Mouse (Mus musculus) heart, embryonic 13.5 days (tissue): ENCODE data around the gene Cryz. TPM values are rescaled to one million over a fixed set of nuclear protein-coding genes. Genes with fewer than 3 reads are reported as not detected.

Source experiments
- ATAC-seq: fragments of 200-750 bp; cut with Nextera tagmentation; 2 replicates; pipeline ENCODE4 v1.8.0; 2017; ENCODE audit warnings: moderate TSS enrichment; ENCODE audit not compliant: insufficient number of reproducible peaks, low FRiP score, low TSS enrichment; ENCODE audit errors: extremely low read depth
- H3K27ac ChIP-seq: fragments of 300-500 bp; sonication (generic); replicated peaks from 2 replicates; pipeline ENCODE4 v1.5.1; 2015; ENCODE audit warnings: moderate library complexity, mild to moderate bottlenecking, inconsistent platforms
- H3K27me3 ChIP-seq: fragments of 300-500 bp; sonication (generic); replicated peaks from 2 replicates; pipeline ENCODE4 v1.6.1; 2015; ENCODE audit warnings: mild to moderate bottlenecking, inconsistent platforms
- H3K36me3 ChIP-seq: fragments of 300-500 bp; sonication (generic); 2 replicates; pipeline ENCODE4 v1.6.1; 2015; ENCODE audit warnings: mild to moderate bottlenecking, inconsistent platforms
- H3K4me1 ChIP-seq: fragments of 300-500 bp; sonication (generic); 2 replicates; pipeline ENCODE4 v1.6.1; 2015; ENCODE audit warnings: inconsistent platforms
- H3K4me2 ChIP-seq: fragments of 300-500 bp; sonication (generic); 2 replicates; pipeline ENCODE4 v1.6.1; 2015; ENCODE audit warnings: inconsistent platforms, mild to moderate bottlenecking, moderate library complexity
- H3K4me3 ChIP-seq: fragments of 300-500 bp; sonication (generic); 2 replicates; pipeline ENCODE4 v1.5.1; 2015; ENCODE audit warnings: moderate library complexity, mild to moderate bottlenecking, inconsistent platforms
- H3K9ac ChIP-seq: fragments of 300-500 bp; sonication (generic); 2 replicates; pipeline ENCODE4 v1.6.1; 2015; ENCODE audit warnings: inconsistent platforms, mild to moderate bottlenecking, moderate library complexity
- H3K9me3 ChIP-seq: fragments of 300-500 bp; sonication (generic); 2 replicates; pipeline ENCODE4 v1.6.1; 2016; ENCODE audit warnings: inconsistent platforms
- WGBS: fragments of 180-500 bp; shearing (Covaris S2); methylation state at CpG from one replicate; pipeline ENCODE4 v1.1.7; 2015; ENCODE audit warnings: mixed read lengths; 5-methylcytosine and 5-hydroxymethylcytosine counted together
- polyA plus RNA-seq: library from polyadenylated mRNA; unstranded; fragments of >200 nt; fragmentation: Nextera tagmentation; extraction: Ambion mirVana; gene quantifications from 2 replicates; pipeline ENCODE4 v1.2.1, GENCODE M21; 2015

Gene Cryz
- polyA plus RNA-seq, 1 experiment from 2014 or later, result 9.6 TPM

DNA sequence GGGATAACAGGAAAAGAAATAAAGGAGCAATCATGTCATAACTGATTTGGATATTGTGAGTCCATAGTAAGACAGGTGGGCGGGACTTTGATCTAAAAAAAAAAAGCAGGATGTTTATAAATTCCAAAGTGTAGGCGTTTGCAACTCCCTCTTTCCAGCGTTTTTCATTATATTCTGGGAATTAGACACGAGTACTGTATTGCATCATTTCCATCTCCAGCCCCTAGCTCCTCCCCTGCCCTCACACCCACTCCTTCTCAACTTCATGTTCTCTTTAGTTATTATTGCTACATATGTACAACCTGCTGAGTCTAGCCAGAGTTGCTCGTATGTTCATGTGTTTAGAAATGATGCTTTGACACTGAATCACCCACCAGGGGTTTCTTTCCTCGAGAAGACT lies 22.8 kb upstream of the Cryz start:
- H3K4me2 ChIP-seq, result no peak overlapping the region
- peaks cover 13% of the 10 kb centered on the region for H3K4me1 ChIP-seq
- H3K4me3 ChIP-seq, result no peak overlapping the region
- ATAC-seq, result no peak
- no peak overlapping the region for H3K9ac ChIP-seq
- no peaks in the 10 kb centered on the region for H3K9me3 ChIP-seq
- H3K36me3 ChIP-seq, result peaks cover 7% of the 10 kb centered on the region
- H3K27me3 ChIP-seq, result peaks cover 35% of the 10 kb centered on the region
- WGBS, result 53% methylated on average over 6 of the region's 6 CpGs
- H3K27ac ChIP-seq, result no peak overlapping the region

DNA sequence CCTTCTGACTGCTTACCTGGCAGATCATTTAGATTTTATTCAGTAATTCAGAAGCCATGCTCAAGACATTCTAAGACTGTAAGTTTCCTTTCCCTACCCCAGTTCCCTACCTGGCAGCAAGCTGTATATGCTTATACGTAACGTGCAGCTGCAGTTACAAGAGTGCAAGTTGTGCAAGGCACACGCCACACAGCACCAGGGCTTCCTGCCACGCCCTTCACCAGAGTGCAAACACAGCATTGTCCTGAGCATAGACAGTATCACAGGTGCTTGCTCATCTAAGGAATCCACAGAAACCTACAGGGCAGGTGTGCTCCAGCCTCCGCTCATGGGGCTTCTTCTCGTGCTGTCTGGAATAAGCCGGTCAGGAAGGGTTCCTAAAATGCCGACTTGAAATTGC lies 18.6 kb upstream of the Cryz start:
- H3K4me3 ChIP-seq, result no peak overlapping the region
- H3K27me3 ChIP-seq, result peaks cover 13% of the 10 kb centered on the region
- no peaks in the 10 kb centered on the region for H3K9me3 ChIP-seq
- WGBS, result 90% methylated on average over 8 of the region's 8 CpGs
- no peak for ATAC-seq
- H3K4me2 ChIP-seq, result no peak overlapping the region
- no peak overlapping the region for H3K27ac ChIP-seq
- no peaks in the 10 kb centered on the region for H3K4me1 ChIP-seq
- H3K9ac ChIP-seq, result no peak overlapping the region
- peaks cover 26% of the 10 kb centered on the region for H3K36me3 ChIP-seq

DNA sequence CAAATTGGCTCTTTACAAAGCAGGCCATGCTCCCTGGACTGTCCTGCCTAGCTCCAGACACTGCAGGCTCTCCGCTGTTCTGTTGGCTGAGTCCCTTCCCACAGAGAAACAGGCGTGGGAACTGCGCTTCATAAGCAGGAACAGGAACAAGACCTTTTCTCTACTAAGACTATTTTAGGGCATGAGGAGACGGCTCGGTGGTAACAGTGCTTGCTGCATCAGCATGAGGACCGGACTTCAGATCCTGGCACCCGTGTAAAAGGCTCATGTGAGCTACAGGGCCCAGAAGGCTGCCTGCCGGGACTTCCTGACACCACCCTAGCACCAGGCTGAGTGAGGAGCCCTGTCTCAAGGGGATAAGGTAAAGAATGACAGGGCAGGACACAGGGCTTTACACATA lies 12.2 kb upstream of the Cryz start:
- Histone ChIP-seq H3K9ac (no peak overlapping the region), H3K36me3 (peaks cover 54% of the 10 kb centered on the region), H3K27me3 (no peaks in the 10 kb centered on the region), H3K4me2 (no peak overlapping the region), H3K27ac (no peak overlapping the region), H3K4me3 (no peak overlapping the region), H3K4me1 (no peaks in the 10 kb centered on the region), H3K9me3 (no peaks in the 10 kb centered on the region)
- no peak for ATAC-seq
- 88% methylated on average over 8 of the region's 8 CpGs for WGBS

DNA sequence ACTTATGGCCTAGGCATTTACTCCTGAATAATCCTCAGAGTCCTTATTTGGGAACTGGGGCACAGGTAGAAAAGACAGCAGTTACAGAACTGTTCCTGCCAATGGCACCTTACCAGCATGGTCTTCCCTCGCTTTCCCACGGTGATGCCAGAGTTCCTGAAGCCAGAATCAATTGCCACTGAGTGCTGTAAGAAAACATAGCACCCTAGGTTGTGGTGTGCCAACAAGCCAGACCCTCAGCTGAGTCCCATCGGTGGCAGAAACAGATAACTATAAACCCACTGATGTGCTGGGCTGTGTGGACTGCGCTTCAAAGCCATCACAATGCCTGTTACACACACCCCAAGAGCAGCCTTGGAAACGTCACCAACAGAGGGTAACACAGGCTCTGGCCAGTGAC lies 5.5 kb upstream of the Cryz start:
- 86% methylated on average over 5 of the region's 5 CpGs for WGBS

DNA sequence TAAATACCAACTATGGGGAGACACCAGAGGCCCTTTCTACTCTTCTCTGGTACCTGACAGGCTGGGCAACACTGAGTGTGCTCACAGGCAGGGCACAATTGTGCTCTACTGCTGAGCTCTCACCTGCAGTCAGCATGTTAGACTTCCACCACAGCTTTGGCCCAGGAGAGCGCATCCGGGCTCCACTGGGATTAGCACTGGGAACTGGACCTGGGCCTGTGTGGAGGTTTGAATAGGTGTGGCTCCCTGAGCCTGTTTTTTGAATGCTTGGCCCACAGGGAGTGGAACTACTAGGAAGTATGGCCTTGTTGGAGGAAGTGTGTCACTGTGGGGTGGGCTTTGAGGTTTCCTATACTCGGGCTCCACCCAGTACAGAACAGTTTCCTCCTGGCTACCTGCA lies 4.9 kb upstream of the Cryz start:
- H3K36me3 ChIP-seq, result peaks cover 72% of the 10 kb centered on the region
- no peak overlapping the region for H3K9ac ChIP-seq
- no peaks in the 10 kb centered on the region for H3K9me3 ChIP-seq
- no peak for ATAC-seq
- WGBS, result 87% methylated on average over 3 of the region's 3 CpGs
- H3K4me1 ChIP-seq, result peaks cover 4% of the 10 kb centered on the region
- H3K4me3 ChIP-seq, result no peak overlapping the region
- no peak overlapping the region for H3K27ac ChIP-seq
- H3K4me2 ChIP-seq, result no peak overlapping the region
- no peaks in the 10 kb centered on the region for H3K27me3 ChIP-seq

More for the DNA sequence above, 5.5 kb upstream of the Cryz start:
- peaks cover under 1% of the 10 kb centered on the region; the same call in 1 of the 2 replicates for H3K4me1 ChIP-seq
- H3K27ac ChIP-seq, result no peak overlapping the region
- H3K9me3 ChIP-seq, result no peaks in the 10 kb centered on the region
- no peak overlapping the region for H3K4me3 ChIP-seq
- H3K27me3 ChIP-seq, result no peaks in the 10 kb centered on the region
- no peak for ATAC-seq
- H3K36me3 ChIP-seq, result peaks cover 79% of the 10 kb centered on the region
- H3K4me2 ChIP-seq, result no peak overlapping the region
- H3K9ac ChIP-seq, result no peak overlapping the region

DNA sequence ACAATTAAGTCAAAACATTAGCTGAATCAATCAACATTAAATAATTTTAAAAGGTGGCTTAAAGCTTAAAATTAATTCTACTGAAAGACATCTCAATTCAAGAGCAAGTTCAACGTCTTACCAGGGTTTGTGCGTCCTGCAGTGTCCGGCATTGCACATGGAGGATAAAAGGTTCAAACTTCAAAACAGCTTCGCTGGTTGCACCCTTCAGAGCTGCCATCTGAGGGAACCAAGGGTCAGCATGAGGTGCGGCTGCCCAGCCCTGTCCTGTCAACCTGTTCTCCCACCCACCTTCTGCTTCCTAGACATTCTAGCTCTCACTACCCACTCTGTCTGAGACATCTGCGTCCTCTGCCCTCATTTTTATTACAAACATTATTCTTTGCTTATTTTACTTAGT lies 2.9 kb upstream of the Cryz start:
- Histone ChIP-seq H3K4me2 (no peak overlapping the region), H3K27ac (no peak overlapping the region), H3K27me3 (no peaks in the 10 kb centered on the region), H3K9ac (no peak overlapping the region), H3K4me3 (no peak overlapping the region), H3K9me3 (no peaks in the 10 kb centered on the region), H3K4me1 (peaks cover 13% of the 10 kb centered on the region), H3K36me3 (peaks cover 52% of the 10 kb centered on the region)
- no peak for ATAC-seq
- WGBS, result 95% methylated on average over 6 of the region's 6 CpGs

DNA sequence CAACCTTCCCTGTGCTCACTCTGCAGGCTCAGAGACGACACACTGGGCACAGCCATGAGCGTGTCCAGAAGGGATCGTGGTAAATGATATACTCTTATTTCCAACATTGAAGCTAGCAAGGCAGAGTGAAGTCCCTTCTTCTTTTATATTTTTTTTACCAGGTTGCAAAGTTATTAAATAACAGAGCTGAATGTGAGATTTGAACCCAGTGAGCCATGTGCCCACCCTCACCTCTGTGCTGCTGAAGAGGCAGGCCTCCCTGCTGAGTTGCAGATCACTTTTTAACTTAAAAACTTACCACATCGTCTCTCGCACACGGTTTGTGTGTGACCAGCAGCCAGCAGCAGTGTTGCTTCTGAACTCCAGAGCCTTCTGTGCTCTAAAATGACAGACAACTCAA lies 2.4 kb upstream of the Cryz start:
- no peak overlapping the region for H3K27ac ChIP-seq
- no peaks in the 10 kb centered on the region for H3K27me3 ChIP-seq
- 90% methylated on average over 6 of the region's 6 CpGs for WGBS
- H3K4me2 ChIP-seq, result no peak overlapping the region
- peaks cover 52% of the 10 kb centered on the region for H3K36me3 ChIP-seq
- H3K4me1 ChIP-seq, result peaks cover 13% of the 10 kb centered on the region
- H3K9me3 ChIP-seq, result no peaks in the 10 kb centered on the region
- ATAC-seq, result no peak
- H3K4me3 ChIP-seq, result no peak overlapping the region
- H3K9ac ChIP-seq, result no peak overlapping the region

DNA sequence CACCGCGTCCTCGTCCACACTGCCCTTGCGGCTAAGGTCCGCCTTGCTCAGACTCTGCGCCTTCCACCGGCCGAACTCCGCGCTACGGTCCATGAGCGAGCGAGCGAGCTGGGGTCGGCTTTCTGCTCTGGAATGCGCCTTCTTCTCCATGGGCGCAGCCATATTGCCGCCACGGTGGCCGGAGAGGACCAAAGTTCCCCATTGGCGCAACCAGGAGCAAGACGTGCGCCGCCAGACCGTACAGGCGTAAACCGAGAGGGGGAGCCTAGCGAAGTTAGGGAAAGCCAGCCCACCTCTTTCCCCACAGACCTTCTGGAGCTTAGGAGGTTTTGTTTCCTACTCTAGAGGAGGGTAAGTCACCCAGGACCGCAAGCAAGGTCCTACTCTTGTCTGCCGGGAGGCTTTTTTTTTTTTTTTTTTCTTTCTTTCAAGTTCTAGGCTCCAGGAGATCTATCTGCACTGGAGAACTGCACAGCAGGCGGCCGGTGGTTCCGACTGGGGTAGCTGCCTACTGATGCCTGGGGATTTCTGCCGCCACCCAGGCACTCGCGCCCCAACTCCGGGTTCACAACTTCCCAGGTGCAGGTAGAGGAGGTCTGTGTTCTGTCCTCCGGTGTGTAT lies 533 bp downstream of the Cryz start, which contains the start of gene Tyw3:
Gene Tyw3 (minus strand): TSS at position 171 of the 621 bp plus-strand sequence.
- Histone ChIP-seq H3K9ac (peak within 1 kb of the TSS; percentile 92), H3K27me3 (no peaks in the 10 kb centered on the region), H3K4me3 (peak within 1 kb of the TSS; percentile 89), H3K36me3 (peaks cover 24% of the 10 kb centered on the region), H3K4me1 (peaks cover 13% of the 10 kb centered on the region), H3K9me3 (no peaks in the 10 kb centered on the region), H3K27ac (peak within 1 kb of the TSS; percentile 97), H3K4me2 (peak within 1 kb of the TSS; percentile 87)
- WGBS, result under 1% methylated on average over 38 of the region's 38 CpGs
- ATAC-seq, result peak; percentile 85

DNA sequence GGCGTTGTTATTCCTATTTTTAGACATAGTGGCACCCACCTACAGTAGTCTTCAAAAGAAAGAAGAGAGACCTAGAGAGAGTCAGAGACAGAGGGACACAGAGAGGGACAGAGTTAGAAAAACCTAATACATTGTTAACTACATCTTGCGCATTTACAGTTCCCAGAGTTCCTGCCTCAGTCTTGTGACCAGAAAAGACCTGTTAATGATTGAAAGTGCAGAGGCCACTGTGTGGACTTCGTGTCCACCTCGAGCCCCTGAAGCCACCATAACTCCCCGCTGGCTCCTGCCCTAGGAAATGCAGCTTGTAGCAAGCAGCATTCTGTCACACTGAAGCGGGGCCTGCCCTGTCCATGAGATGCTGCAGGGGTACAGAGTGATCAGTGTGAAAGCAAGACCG lies 1.1 kb downstream of the Cryz start:
- H3K4me1 ChIP-seq, result peaks cover 13% of the 10 kb centered on the region
- peak overlapping the region; percentile 87 for H3K4me2 ChIP-seq
- peak overlapping the region; percentile 97 for H3K27ac ChIP-seq
- peak overlapping the region; percentile 89 for H3K4me3 ChIP-seq
- 29% methylated on average over 7 of the region's 7 CpGs for WGBS
- H3K36me3 ChIP-seq, result peaks cover 19% of the 10 kb centered on the region
- no peaks in the 10 kb centered on the region for H3K9me3 ChIP-seq
- H3K27me3 ChIP-seq, result no peaks in the 10 kb centered on the region
- peak overlapping the region; percentile 92 for H3K9ac ChIP-seq
- ATAC-seq, result no peak

DNA sequence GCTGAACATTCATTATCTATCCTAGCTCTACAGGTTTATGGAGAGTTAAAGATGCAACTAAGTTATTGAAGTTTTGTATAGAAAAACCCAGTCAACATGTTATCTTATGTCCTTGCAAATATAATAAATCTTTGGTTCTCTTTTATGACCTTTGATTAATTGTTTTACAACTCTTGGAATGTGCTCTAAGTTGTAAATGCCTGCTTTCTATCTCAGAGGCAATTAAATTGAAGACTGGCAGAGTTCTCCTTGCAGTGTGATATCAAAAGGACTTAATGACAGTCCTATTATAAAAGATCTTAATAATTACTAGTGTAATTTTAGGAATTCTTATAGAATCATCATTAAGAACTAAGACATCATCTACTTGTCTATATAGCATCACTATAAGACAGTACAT lies 5.6 kb downstream of the Cryz start:
- no peak overlapping the region for H3K4me3 ChIP-seq
- no peaks in the 10 kb centered on the region for H3K9me3 ChIP-seq
- H3K4me1 ChIP-seq, result peaks cover 9% of the 10 kb centered on the region
- peaks cover 23% of the 10 kb centered on the region for H3K36me3 ChIP-seq
- no peaks in the 10 kb centered on the region for H3K27me3 ChIP-seq
- H3K9ac ChIP-seq, result no peak overlapping the region
- H3K27ac ChIP-seq, result no peak overlapping the region
- ATAC-seq, result no peak
- H3K4me2 ChIP-seq, result no peak overlapping the region

DNA sequence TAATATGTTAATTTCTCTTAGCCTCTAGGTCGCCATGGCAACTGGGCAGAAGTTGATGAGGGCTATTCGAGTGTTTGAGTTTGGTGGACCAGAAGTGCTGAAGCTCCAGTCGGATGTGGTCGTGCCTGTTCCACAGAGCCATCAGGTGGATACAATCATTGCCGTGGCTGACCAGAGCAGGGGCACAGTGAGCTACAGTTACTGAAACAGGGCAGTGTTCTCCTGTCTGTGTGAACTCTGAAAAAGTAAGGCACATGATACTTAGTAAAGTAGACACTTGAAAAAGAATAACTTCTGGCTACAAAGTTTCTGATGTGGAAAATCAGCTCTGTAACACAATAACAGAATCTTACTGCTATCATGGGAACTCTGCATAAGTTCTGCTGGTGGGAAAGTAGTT lies 8.4 kb downstream of the Cryz start:
- peaks cover 35% of the 10 kb centered on the region for H3K36me3 ChIP-seq
- H3K4me3 ChIP-seq, result no peak overlapping the region

DNA sequence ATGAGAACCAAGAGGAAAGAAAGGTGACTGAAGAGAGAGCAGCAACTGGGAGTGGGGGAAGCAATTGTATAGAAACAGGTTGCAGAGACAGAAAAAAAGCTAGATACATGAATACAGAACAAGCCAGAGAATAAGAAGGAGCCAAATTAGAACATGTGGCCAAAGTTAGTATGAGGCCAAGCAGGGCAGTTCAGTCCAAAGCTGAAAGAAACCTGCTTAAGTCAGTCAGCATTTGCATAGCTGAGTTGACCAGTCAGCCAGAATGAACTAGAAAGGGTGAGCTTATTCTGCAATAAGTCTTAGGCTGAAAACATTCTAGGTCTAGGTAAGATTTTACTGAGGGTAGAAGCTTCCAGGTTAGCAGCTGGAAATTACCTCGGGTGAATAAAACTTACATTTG lies 11.4 kb downstream of the Cryz start:
- Histone ChIP-seq H3K36me3 (peaks cover 53% of the 10 kb centered on the region), H3K27me3 (no peaks in the 10 kb centered on the region), H3K27ac (no peak overlapping the region), H3K9ac (no peak overlapping the region), H3K9me3 (no peaks in the 10 kb centered on the region), H3K4me3 (no peak overlapping the region), H3K4me1 (no peaks in the 10 kb centered on the region), H3K4me2 (no peak overlapping the region)
- no peak for ATAC-seq
- 84% methylated on average over 1 of the region's 1 CpGs for WGBS

More for the DNA sequence above, 8.4 kb downstream of the Cryz start:
- Histone ChIP-seq H3K27ac (no peak overlapping the region), H3K9me3 (no peaks in the 10 kb centered on the region), H3K27me3 (no peaks in the 10 kb centered on the region), H3K4me2 (no peak overlapping the region), H3K4me1 (no peaks in the 10 kb centered on the region), H3K9ac (no peak overlapping the region)
- WGBS, result 70% methylated on average over 5 of the region's 5 CpGs
- ATAC-seq, result no peak; the same call in 1 of the 2 replicates
